Mouse (Mus musculus) cerebral cortex, adult 2 months (tissue): ENCODE results near the gene Hoxa13.

Experiments used
- WGBS: fragments of 180-500 bp; shearing (Covaris S2); methylation state at CpG from one replicate; pipeline ENCODE4 v1.1.7; 2018; 5-methylcytosine and 5-hydroxymethylcytosine counted together

Gene Hoxa13

DNA sequence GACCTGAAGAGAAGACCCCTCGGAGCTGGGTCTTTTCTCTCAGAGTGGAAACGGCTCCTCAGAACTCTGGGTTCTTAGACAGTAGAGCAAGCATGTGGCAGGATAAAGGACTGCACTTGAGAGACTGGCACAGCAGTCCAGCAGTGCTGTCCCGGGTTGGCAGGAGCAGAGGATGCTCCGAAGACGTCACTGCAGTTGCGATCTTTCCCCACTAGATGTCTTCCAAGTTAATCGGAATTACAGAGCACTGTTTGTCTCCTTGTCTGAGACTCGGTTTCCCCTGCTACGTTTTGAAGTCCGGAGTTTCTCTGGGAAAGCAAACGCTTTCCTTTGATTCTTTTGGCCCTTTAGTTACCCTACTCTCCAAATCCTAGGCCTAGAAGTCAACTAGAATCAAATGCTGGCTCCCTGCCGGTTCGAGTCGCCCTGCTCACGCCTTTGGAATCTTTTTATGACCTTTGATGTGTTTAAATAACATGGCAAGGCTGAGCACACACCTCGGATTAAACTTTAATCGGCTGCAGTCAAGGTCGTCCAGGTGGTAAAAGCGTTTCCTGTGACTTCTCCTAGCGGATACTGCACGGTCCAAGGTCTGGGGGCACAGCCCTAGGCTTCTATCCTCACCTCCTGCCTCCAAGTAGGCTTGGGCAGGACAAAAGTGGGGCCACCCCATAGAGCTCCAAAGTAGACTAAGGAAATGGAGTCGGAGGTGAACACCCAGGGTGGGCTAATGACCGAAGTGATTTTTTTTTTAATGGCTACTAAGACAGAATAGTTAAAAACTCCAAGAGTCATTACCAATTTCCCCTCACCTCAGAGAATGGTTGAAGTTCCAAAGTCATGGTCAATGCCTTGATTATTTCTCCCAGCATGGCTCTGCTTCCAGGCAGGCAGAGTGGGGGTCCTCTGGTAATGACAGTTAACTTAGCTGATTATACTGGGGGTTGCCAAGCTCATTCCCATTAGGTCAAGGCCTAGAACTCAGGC is 10.1 kb upstream of the Hoxa13 start:
- 10% methylated on average over 23 of the region's 23 CpGs for WGBS

DNA sequence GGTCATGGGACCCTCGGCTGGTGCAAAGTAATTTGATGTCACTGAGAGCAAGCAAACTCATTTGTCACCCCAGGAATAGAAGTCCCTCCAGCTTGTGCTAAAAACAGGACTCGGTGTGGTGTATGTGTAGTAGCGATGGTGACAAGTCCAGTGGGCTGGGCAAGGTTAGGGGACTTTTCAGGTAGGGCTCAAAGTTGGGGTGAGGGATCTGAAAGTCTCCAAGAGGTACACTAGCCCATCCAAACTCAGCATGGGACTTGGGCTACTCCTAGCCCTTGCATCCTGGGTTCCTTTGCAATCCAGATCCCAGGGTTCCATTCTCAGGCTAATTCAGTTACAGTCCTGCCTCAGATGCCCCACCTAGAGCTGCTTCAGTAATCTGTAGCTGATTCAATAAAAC is 8.1 kb upstream of the Hoxa13 start:
- WGBS = 4% methylated on average over 3 of the region's 3 CpGs

DNA sequence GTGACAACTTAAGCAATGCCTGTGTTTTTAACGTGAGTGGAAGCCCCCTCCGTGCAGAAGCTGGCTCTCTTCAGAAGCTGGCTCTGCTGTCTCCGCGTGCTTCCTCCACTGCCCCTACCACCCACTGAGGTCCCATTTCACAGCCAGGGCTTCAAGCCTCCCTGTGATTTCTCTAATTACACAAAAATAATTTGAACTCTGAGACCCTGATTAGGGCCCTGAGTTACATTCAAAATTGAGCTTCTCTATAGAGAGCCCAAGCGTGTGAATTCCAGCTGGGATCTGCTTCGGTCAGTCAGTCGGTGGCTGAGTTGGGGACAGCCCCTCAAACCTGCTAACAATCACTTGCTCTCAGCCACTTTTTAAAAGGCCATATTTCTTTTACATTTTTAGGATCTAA is 7.7 kb upstream of the Hoxa13 start:
- WGBS = 8% methylated on average over 7 of the region's 7 CpGs

DNA sequence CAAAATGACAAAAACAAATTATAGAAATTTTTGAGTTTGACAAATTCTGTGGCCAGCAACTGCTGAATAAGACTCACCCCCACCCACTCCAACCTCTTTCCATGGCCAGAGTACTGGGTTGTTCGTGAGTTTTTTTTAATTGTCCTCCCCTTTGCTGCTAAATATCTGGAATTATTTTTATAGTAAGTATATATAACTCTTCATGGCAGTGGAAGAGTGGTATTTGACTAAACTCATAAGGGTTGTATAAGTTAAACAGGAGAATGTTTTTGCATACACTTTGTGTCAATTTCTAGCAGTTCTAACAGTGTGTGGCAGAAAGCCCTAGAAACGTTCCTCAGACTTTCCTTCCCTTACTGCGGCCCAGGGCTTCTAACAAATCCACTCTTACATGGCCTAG is 7.0 kb upstream of the Hoxa13 start:
- 5% methylated on average over 3 of the region's 3 CpGs for WGBS

DNA sequence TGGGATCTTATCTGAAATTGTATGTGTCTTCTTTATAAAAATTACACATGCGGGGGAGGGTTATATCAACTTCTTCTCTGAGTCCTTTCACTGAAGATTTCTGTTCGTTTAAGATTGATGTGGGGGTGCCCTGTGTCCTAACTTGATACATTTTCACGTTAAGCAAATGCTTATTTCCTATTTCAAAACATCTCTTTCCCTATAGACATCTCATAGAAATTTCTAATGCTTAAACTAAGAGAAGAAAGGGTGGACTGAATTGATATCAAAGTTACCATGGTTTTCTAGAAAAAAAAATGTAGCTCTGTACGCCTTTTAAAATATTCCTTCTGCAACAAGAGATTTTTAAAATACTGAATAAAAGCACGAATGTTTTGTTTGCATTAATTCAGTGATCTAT is 6.5 kb upstream of the Hoxa13 start:
- 20% methylated on average over 5 of the region's 5 CpGs for WGBS

DNA sequence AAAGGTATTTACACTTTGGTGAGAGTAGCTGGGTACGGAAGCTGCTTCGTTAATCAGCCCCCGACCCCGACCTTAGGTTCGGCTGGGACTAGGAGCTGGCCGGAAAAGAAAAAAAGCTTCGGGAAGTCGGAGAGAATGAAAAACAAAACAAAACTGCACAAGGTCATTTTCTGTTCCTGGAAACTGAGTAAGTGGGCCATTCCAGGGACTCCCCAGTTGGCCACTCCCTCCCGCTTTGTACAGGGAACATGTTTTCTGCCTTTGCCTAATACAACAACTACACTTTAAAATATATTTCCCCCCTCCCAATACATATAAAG is 5.9 kb upstream of the Hoxa13 start:
- 2% methylated on average over 9 of the region's 9 CpGs for WGBS

DNA sequence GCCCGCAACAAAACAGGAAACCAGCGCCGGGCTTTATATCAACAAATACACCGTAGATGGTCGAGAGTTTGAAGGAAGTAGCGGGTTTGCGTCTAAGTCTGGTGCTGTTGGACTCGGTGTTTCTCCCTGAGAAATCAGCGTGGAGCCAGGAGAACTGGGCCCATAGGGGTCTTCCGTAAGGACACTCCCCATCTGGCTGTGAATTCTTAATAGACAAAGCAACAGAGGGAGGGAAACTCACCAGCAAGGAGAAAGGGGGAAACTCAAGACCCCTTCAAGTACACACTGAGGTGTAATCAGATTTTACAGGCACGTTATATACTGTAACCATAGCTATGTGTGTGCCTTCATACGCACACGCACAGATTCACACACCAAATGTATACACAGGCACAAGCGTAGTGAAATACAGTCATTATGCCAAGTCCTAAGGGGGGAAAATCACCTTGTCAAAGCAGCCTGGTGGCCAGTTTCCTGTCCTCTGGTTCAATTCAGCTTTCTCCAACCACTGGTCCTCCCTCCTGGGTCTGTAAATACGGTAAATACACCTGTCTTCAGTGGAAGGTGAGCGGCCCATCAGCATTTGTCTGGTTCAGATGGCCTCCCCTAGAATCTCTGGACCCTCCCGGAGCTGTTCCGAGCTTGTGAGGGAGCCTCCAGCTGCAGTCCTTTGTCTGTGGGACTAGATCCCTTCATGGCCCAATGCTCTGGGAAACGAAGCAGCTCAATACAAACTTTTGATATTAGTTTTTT is 5.4 kb upstream of the Hoxa13 start:
- WGBS = 6% methylated on average over 19 of the region's 19 CpGs

DNA sequence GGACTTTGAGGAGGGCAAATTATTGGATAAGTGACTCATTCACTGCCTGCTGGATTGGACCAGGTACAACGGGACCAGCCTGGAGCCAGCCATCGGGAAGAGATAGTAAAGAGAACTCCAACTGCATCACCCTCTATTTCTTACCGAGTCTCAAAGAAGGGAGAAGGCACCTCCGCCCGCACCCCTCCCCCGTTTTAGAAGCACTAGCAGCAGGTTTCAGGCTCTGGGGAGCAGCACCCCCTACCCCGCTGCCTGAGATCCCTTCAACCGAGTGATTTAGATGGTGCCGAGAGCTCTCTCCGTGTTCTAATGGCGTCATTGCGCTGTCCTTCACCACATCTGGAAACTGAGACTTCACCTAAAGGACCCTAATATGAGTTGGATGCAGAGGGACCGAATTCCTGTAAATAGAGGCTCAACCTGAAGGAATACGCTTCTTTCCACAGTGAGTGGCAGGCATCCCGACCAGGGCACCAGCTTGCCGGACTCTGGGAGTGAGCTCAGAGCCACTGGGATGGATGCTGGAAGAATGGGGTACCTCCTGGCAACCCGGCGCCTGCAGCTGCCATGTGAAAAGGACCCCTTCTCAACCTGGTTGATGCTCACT is 4.7 kb upstream of the Hoxa13 start:
- WGBS = 3% methylated on average over 18 of the region's 18 CpGs

DNA sequence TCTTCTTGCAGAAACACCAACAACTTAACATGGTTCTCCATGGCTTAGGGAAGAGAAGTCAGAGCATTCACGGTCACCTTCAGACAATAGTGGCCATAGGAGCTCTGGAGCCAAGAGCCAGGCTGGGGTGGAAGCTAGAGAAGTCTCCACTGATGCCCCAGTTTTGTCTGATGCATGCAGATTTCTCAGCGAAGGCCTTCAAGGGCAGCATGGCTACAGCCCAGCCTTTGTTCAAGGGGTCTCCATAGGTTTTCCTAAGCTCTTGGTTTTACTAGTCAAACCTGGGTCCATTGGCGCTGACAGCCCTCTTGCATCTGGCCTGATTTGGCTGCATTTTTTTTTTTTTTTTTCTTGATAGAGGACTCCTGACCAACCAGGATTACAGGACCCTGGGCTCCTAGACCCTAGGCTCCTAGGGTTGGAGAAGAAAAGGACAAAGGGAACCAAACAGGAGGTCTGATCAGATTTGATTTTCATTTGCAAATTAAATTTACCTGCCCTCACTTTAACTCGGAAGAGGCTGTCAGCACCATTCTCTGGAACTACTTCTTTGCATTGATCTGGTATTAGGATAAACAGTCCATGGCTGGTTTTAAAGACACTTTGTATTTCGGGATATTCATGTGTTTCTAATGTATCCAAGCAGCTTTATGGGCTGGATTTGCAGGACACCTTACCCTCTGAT is 3.6 kb upstream of the Hoxa13 start:
- 7% methylated on average over 5 of the region's 5 CpGs for WGBS

DNA sequence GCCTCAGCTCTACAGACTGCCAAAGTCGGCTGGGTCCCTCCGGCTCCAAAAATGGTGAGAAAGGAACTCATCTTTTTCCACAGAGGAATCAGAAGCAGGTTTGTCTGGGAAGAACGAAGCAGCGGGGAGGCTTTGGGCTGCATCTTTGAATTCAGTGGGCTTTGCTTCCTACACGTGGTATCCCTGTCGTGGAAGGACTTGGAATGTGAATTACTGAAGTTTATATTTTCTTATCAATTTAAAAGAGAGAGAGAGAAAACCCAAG is 2.6 kb upstream of the Hoxa13 start:
- 5% methylated on average over 6 of the region's 6 CpGs for WGBS

DNA sequence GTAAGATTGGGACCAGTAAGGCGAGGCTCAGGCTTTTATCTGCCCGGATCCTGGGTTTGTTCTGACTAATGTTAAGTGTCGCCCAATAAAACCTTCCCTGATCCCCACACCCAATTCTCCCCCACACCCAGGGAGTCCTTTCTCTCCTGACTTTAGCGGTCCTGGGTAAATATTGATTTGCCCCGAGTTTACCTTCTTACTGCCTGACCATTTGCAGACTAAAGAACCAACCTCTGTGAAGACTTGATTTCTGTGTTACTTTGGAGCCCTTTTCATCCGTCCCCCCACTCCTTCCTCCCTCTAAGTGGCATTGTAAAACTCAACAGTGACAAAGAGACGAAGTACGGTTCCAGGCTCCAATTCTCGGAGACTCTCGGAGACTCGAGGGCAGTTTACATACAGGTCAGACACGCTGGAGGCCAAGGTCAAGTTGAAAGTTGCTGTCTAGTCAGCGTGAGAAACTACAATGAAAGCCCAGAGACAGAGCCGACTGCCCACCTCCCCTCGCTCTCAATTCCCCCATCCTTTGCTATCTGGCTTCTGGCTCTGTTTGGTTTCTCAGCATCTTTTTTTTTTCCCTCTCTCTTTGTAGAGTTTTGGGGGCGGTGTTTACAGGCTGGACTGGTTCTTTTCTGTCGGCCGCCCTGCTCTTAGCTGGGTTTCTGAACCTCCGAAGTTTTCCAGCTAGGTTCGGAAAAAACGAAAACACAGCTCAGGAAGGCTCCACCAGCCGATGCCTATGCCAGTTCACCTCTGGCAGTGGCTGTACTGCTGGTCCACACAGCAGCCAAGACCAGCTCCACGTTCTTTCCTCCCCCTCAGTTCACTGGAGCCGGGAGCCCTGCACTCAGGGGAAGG is 2.0 kb upstream of the Hoxa13 start:
- 4% methylated on average over 24 of the region's 24 CpGs for WGBS

DNA sequence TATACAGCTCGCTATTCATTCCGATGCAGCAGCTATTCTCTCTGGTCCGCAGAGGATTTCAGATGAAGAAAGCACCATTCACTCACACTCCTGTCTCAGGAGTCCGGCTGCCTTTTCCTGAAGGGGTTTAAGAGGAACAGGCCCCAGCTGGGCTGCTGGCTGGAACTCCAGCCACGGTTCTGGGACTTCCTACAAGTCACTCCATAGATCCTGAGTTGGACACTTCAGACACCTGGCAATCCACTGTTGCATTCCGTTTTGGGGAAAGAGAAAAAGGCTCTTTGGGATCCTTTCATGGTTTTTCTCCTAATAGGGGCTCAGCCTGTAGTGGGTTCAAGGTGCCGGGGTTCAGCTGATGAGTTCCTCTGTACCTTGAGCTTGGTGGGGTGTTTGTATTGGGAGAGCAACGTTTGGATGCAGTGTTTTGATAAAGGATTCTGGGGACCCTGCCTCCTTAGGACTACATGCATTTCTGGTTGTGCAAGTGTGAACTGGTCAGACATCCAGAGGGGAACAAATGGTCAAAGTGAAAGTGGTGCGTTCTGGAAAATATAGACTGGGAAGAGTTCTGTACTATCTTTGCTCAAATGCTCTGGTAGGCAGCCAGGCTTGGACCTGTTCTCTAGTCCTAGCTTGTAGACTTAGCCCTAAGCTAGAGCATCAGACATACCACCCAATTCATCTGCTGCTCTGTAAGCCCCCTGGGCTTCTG is 1.2 kb upstream of the Hoxa13 start:
- WGBS = 3% methylated on average over 9 of the region's 9 CpGs

DNA sequence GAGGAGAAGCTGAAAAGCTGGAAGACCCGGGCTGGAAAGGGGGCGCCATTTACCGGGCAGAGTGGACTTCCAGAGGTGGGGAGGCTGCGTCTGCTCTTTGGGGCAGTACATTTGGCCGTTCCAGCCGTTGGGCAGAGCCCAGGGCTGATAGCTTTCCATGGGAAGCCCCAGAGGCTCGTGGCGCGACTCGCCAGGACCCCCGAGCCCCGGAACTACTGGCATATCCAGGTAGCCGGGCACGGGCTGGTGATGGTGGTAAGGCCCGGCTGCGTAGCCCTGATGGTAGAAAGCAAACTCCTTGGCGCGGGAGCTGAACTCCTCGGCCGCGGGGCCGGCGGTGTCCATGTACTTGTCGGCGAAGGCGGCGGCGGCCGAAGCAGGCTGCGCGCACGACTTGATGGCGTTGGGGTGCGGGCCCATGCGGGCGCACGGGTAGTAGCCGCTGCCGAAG is 844 bp downstream of the Hoxa13 start:
- 2% methylated on average over 39 of the region's 39 CpGs for WGBS

DNA sequence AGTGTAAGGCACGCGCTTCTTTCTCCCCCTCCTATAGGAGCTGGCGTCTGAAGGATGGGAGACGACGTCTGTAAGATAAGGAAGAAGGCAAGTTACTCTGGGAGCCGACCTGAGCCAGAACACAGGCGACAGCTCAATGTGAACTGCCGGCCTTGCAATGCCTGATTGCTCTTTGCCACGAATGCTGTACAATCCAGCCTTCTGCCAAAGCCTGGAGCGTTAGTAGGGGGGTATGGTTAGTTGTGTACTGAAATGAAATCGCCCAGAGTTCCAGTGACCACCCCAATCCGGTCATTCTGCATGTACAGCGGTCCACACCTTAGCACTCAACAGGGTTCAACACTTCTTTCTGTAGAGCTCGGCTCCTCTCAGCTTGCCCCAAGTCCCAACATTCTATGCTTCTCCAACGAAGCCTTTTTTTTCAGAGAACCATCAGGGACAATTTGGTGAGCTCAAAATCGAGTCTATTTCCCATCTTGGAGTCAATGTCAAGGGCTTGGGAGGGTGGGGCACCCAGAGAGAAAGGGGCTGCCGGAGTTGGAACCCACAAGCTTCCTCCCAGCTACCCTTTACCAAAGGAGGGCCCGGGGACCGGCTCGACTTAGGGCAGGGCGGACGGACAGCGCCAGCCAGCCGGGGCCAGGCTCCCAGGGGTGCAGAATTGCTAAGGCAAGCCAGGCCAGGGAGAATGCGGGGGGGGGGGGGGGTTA is 1.4 kb downstream of the Hoxa13 start:
- WGBS = 3% methylated on average over 25 of the region's 25 CpGs

DNA sequence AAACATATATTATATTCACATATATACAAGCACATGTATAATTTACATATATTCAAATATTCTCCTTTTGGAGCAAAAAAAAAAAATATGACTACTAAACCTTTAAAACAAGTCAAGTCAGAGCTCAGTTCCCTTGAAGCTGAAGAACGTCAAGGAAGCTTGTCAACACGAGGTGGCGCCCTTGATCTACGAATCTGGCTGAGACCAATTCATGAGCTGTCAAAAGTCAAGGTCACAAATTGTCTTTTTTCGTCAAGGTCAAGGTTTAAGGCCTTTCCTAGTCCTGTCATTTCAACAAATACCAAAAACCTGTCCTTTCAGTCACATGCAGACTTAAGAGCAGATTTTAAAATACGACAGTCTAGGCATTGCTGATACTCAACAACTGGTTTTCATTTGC is 3.7 kb downstream of the Hoxa13 start:
- WGBS = 2% methylated on average over 6 of the region's 6 CpGs

DNA sequence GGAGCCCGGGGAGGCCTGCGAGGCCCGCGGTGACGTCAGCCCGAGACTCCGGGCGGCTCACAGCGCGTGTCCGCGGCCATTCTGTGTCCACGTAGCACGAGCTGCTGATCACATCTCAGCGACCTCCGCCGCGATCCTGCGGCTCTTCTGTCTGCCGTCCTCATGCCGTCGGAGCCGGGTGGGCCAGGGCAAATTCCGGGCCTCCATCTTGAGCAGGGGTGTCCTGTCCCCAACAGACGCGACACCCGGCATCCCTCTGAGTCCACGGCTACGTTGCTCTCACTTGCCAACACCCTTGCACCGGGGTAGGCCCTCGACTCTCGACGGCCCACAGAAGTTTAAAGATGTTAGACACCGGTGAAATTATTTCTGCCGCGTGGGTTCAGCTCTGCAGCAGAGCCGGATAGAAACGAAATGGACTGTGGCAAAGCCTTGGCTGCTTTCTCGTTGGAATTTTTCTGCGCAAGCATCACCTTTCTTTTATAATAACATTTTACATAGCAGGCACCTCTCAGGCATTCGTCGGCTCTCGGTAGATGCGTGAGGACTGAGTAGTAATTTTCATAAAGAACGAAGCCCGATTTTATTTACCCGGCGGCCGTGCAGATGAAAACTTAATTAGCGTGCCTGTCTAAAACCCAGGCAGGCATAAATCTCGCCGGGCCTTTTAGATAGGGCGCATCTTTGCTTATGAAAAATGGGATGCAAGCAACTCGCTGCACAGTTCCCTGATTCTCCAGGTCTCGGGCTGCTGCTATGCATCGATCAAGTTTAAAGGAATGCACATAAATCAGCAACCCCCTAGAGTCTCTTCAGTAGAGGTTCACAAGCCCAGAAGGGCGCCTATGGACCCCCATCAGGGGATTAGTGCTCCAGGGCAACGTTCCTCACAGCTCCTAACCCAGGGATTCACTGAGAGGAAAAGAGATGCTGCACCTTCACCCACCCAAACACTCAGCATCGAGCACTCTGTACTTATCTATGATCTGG is 6.9 kb downstream of the Hoxa13 start:
- 3% methylated on average over 59 of the region's 59 CpGs for WGBS

DNA sequence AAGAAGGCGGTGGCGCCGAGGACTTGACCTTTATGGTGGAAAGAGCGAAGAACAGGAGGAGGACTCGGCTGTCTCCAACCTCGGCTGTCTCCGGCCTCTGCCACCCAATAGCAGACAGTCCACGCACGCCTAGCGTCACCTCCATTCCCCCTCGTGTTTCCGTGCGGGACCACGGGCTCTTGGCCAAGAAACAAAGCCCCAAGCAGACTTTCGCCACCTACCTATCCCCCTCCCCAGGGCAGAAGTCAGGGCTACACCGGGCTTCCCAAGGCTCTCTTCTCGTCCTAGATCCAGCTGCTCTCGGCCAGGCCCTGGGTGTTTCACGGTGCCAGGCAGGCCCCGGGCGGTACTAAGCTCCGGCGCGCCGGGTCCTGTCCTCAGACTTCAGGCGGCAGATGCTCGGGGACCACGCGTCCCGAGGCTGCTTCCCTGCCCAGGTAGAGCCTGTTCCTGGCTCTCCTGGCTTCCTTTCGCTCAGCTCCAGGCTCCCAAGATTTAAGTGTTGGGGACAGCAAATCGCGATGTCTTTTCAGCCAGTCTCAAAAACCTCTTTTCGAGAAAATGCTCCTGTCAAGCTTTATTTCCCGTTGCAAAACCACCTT is 7.8 kb downstream of the Hoxa13 start:
- WGBS = 3% methylated on average over 35 of the region's 35 CpGs

DNA sequence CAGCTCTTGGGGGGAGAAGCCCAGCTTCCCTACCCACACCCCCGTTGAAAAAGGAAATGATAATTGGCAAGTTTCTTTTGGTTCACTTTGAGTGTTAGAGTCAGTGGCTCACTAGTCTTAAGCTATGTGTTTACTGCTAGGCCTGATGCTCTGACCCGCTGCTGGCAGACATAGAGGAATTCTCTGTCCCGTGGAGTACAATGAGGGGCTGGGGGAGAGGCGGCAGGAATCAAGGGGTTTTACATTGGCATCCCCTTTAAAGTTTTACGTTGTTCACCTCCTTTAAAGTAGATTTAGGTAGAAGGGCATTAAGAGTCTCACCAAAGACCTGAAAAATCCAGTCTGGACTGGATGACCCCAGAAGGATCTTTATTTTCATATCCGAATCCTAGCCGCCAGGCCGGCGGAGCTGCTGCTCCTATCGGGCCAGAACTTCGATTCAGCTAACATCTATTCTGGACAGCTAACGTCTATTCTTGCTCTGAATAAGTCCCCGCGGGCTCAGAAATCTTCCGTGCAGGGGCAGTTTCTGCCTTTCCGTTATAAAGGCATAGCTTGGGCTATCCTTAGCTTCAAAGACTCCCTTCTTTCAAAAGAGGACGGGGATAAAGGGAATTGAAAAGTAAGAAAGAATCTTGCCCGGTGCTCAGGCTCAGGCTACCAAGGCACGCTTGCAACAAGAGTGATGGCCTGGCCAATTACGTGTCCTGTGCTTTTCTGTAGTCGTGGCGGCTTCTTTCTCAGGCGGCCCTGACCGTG is 8.5 kb downstream of the Hoxa13 start:
- WGBS = 6% methylated on average over 24 of the region's 24 CpGs
